Mouse (Mus musculus) cortical plate, adult 2 months (tissue): ENCODE measurements around the gene Fxn.

Experiments
- CTCF ChIP-seq: fragments of 200-500 bp; IDR thresholded peaks from 2 replicates; pipeline ENCODE4 v1.5.1; 2011; ENCODE audit warnings: mild to moderate bottlenecking, control low read depth, low read length; ENCODE audit not compliant: insufficient read depth; ENCODE audit errors: extremely low read depth
- POLR2A ChIP-seq: fragments of 200-500 bp; IDR thresholded peaks from 2 replicates; pipeline ENCODE4 v1.6.1; 2011; ENCODE audit warnings: mild to moderate bottlenecking, low read length, control low read depth; ENCODE audit not compliant: insufficient read depth; ENCODE audit errors: extremely low read depth

DNA sequence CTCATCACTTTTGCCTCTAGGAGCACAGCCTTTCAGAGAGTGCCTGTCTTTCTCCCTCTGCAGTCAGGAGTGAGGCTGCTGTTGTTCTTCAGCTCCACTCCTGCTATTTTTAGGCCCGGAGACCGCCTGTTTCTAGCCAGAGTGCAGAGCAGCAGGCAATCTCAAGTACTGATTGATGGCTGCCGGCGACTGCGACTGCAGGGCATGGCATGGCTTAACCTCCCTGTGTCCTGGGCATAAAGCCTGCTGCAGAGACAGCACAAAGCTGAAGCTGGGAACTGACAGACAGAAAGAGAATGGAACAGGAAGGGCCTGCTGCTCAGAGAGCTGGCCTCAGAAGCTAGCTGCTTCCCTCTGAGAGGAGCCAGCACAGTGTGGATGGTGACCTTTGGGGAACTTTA, 27.9 kb upstream of the Fxn start:
- TF ChIP-seq CTCF (no peak), POLR2A (no peak)
